Mouse (Mus musculus): ENCODE measurements at regions not wholly inside any gene's neighbourhood (a gene's known extent, or its start where the extent isn't known, plus 50 kb on each side); places are given as distances from the start of the nearest gene placed in this dataset.

GRCm38 (mm10) chr11:93808431-93808830, 77.1 kb downstream of the Utp18 start:
- no peak for DNase-seq (ENCODE audit: extremely low spot score in 1 of 2, low spot score in 1 of 2)

GRCm38 (mm10) chr11:93807205-93807604, 78.4 kb downstream of the Utp18 start:
- no peak for DNase-seq (ENCODE audit: extremely low spot score in 1 of 2, low spot score in 1 of 2)

GRCm38 (mm10) chr11:93771143-93771940, 114.2 kb downstream of the Utp18 start:
- DNase-seq (ENCODE audit: extremely low spot score in 1 of 2, low spot score in 1 of 2): no peak

DNA sequence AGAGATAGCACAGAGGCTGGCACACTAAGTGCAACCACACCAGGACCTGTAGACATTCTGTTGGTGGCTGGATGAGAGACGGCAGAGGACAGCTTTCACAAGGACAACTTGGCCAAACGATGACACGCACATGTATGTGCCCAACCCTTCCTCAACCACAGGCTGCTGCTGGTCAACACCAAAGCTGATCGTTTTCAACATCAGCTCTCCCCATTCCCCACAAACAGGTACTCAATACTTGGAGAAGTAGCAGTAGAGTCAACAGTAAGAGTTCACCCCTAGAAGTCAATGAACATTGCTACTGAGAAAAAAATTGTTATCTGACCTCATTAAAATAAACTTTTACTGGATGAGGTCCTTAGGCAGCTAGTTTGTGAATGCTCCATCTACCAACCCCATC, 119.6 kb downstream of the Utp18 start:
- DNase-seq (ENCODE audit: extremely low spot score in 1 of 2, low spot score in 1 of 2): no peak

DNA sequence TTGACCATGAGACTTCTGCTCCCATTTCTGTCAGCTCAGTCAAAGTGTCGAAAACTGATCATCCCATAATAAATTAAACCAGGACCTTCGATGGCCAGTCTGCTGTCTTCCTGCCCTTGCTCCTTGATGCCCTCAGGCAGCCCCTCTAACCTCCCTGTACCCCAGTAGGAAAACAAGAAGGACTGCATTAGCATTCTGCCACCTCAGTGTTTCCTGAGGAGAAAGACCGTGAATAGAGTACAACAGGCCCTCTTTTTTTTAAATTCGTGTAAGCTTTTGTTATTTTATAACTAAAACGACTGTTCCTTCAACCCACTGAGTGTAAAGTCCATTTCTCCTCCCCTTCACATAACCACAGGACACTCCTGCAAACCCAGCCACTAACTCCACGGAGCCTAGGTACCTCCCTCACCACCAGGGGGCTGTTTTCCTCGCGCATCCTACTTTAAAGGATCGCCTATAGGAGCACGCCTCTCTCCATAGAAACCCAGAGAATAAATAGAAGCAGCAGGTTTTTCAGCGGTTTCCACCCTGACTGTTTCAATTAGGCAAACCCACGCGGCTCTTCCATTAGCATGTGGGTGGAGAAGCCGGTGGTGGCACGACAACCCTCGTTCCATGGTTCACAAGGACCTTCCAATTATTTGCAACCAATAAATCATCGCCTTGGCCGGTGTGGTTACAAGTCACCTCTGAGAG, 122.6 kb downstream of the Utp18 start:
- DNase-seq (ENCODE audit: extremely low spot score in 1 of 2, low spot score in 1 of 2): peak; percentile 36 to 47

DNA sequence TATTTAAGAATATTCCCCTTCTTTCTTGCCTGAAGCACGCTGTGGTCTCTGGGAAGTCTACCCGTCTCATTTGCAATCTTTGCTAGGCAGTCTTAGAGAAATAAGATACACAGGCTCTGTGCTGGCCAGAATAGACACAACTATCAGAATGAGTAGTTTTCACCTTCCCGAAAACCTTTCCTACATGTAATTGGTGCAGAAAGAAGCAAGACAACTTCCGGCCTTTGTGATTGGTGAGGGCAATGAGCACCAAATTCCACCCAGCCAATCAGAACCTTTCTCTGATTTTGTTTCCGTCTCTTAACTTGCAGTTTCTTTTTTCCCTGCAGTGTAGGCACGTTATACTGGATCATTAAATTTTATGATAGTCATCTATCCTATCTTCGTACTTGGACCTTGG, 127.7 kb downstream of the Utp18 start:
- no peak for DNase-seq (ENCODE audit: extremely low spot score in 1 of 2, low spot score in 1 of 2)

DNA sequence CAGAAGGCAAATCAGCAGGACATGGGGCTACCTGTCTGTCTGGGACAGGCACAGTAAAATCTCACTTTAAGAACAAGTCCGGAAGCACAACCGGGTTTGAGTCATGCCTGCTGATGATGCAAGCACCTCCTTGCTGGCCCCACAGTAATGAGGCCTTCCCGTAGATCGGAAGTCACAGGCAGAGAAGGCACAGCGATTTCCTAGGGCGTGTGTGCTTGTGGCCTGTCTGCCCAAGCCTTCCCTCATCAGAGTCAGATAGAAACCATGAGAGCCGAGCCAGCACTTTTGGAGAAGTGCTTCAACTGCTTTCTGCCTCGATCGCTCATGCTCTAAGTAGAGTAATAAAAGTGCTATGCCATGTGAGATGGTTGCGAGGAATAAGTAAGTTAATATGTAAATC, 148.9 kb downstream of the Utp18 start:
- no peak for DNase-seq (ENCODE audit: extremely low spot score in 1 of 2, low spot score in 1 of 2)

- DNase-seq (ENCODE audit: extremely low spot score in 1 of 2, low spot score in 1 of 2): no peak
Measured at GRCm38 (mm10) chr11:93733568-93734185, 151.9 kb downstream of the Utp18 start.

- no peak for DNase-seq (ENCODE audit: extremely low spot score in 1 of 2, low spot score in 1 of 2)
Measured at GRCm38 (mm10) chr11:93729119-93729518, 156.4 kb downstream of the Utp18 start.

DNA sequence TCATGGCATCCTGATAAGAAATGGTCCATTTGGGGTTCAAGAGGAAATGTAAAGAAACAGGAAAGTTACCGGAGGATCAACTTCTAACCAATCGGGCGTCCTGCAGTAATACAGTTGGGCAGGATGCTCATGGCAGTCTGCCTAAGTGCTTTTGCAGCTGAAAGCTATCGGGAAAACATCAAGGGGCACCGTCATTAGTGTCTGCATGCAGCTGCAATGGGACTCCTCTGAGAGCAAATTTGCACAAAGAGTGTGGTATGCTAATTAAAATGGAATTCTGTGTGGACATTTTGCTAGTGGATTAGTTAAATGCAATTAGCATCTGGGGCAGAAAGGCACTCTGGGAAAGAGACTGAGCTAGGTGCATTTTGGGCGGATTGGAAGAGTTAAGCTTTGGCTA, 160.3 kb downstream of the Utp18 start:
- no peak for DNase-seq (ENCODE audit: extremely low spot score in 1 of 2, low spot score in 1 of 2)

GRCm38 (mm10) chr11:93719141-93719540, 166.4 kb downstream of the Utp18 start:
- DNase-seq (ENCODE audit: extremely low spot score in 1 of 2, low spot score in 1 of 2): no peak

DNA sequence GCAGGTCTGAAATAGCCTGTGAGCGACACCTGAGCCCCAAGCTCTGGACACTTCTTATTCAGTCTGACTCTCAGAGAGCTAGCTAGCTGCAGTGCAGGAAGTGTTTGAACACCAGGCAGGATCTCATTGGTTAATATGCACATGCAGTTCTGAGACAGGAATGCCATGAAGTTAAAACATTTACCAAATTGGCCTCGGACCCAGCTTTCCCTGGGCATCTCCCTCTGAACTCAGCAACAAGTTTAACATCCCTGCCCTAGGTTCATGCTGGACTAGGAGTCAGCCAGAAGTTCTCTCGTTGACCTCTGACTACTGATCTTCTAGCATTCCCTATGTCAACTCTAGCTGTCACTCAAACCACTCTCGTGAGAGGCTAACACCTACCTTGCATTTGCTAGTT, 175.9 kb downstream of the Utp18 start:
- no peak for DNase-seq (ENCODE audit: extremely low spot score in 1 of 2, low spot score in 1 of 2)

GRCm38 (mm10) chr11:93696982-93697541, 188.5 kb downstream of the Utp18 start:
- no peak for DNase-seq (ENCODE audit: extremely low spot score in 1 of 2, low spot score in 1 of 2)

- no peak for DNase-seq (ENCODE audit: extremely low spot score in 1 of 2, low spot score in 1 of 2)
Measured at GRCm38 (mm10) chr11:93696096-93696890, 189.3 kb downstream of the Utp18 start.

GRCm38 (mm10) chr11:93683691-93684090, 201.9 kb downstream of the Utp18 start:
- DNase-seq (ENCODE audit: extremely low spot score in 1 of 2, low spot score in 1 of 2): no peak

- no peak for DNase-seq (ENCODE audit: extremely low spot score in 1 of 2, low spot score in 1 of 2)
Measured at GRCm38 (mm10) chr11:93676299-93676698, 209.3 kb downstream of the Utp18 start.

DNA sequence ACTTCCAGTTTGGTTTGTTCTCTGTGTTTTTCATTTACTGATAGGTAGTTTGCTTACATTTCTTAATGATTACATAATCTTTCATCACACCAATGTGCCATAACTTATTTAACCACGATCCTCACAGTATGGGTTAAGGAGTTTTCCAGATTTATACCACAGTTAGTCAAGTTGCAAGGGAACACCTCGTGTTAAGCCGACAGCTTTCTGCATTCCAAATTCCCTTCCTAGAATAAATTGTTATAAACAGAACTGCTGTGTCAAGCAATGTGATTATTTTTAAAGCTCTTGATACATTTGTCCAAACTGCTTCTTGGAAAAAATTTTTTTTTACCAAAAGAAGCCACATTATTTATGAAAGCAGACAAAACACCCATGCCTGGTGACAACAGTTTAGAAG, 213.5 kb downstream of the Utp18 start:
- no peak for DNase-seq (ENCODE audit: extremely low spot score in 1 of 2, low spot score in 1 of 2)

DNA sequence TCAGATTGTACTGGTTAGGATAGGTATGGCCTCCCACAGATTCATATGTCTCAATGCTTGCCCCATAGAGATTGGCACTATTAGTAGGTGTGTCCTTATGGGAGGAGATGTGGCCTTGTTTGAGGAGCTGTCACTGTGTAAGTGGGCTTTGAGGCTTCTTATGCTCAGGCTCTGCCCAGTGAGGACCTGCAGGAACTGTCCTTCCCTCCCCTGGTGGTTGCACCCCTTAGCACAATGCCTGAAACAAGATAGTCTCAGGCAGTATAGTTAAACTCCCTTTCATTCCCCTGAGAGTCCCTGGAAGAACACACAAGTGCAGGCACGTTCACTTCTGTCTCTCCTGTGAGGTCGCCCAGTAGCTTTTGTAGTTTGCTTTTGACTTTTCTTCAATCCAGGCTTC, 223.9 kb downstream of the Utp18 start:
- no peak for DNase-seq (ENCODE audit: extremely low spot score in 1 of 2, low spot score in 1 of 2)

DNA sequence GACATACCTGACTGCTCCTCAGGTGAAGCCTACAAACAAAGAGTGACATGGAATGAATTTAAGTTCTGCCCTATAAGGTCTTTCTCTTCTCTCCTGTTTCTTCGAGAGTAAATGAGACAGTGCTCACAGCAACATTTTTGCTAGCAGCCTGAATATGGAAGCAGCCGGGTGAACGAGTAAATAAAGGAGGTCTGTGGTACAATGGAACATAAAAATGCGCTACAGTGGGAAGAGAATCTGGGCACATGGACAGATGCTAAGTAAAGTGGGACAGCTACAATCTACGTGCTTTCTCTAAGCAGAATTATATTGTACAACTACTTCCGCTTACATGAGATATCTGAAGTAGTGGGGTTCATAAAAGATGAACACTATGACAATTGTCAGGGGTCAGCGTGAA, 225.2 kb downstream of the Utp18 start:
- DNase-seq (ENCODE audit: extremely low spot score in 1 of 2, low spot score in 1 of 2): no peak

DNA sequence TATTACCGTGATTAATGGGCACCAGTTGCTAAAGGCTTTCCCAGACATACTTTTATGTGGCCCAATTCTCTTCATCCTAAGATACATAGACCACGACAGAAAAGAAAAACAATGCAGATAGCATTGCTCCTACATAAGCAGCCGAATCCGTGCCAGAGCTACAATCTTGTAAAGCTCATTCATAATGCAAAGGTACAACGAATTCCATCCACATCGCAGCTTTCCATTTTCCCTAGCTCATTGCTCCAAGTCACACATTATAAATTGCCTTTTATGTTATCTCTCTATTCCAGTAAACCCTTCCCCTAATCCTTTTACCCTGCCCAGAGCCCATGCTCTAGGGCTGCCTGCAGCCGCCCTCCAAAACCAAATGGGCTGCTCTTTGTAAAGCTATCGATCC, 226.8 kb downstream of the Utp18 start:
- DNase-seq (ENCODE audit: extremely low spot score in 1 of 2, low spot score in 1 of 2): no peak

Measured in layer of hippocampus, postnatal 25 days (tissue).